Mouse (Mus musculus): ENCODE measurements around the gene Mturn.

DNA sequence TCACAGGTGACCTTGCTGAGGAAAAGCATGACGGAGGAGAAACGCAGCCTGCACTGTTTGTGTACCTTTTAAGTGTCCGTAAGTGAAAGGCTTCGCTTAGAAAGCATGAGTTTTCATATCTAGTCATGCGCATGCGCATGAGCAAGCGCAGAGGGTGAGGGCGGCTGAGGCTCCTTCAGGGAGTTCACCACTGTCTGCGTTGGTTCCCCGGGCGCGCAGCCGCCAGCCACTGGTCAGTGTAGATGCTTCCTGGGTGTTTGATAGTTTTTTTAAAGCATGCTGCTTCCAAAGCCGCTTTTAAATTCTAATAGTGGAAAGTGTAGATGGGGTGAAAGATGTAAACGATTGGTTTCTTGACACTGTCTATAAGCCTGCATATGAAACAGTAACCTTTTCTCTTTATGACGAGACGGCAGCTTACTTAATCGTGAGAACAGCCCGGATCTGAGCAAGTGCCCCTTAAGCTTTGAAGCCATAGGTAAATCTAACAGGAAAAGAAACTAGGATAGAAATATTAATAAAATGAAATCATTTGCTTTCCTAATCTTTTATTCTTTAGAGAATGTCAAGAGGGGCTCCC, 18.1 kb downstream of the Mturn start:
- no peak for TF ChIP-seq POLR2A (IDR thresholded peaks at IDR 0.05; ENCODE audit: control insufficient read depth, extremely low read depth, insufficient read depth, low read length, poor library complexity)
- TF ChIP-seq CTCF (IDR thresholded peaks at IDR 0.05; ENCODE audit: borderline replicate concordance, control insufficient read depth, extremely low read depth, insufficient read depth, low read length, poor library complexity) = no peak
